Mouse (Mus musculus) C2C12 (cell line): ENCODE data around the gene Fxr2. TPM values are rescaled to one million over a fixed set of nuclear protein-coding genes. Genes with fewer than 3 reads are reported as not detected.
A peak's percentile ranks its signal among the peaks of the same experiment; 100 is the strongest.

Experiments
- H3K27me3 ChIP-seq: one replicate; pipeline ENCODE4 v1.6.1; 2011; ENCODE audit not compliant: control insufficient read depth, insufficient read depth, insufficient read length
- H3K36me3 ChIP-seq: one replicate; pipeline ENCODE4 v1.6.1; 2011; ENCODE audit not compliant: control insufficient read depth, insufficient read depth
- H3K4me3 ChIP-seq: one replicate; pipeline ENCODE4 v1.5.1; 2011; ENCODE audit warnings: mild to moderate bottlenecking, control low read depth; ENCODE audit not compliant: poor library complexity, insufficient read depth, severe bottlenecking
- H3K79me2 ChIP-seq: one replicate; pipeline ENCODE4 v1.6.1; 2011; ENCODE audit not compliant: control insufficient read depth, insufficient read depth
- H3K79me3 ChIP-seq: one replicate; pipeline ENCODE4 v1.6.1; 2011; ENCODE audit warnings: low read depth, control low read depth
- H3ac ChIP-seq: one replicate; pipeline ENCODE3; 2011; ENCODE audit warnings: low read depth; ENCODE audit not compliant: control insufficient read depth, insufficient read length
- CEBPB ChIP-seq: IDR thresholded peaks from one replicate; pipeline ENCODE4 v1.6.1; 2011; ENCODE audit warnings: low read depth, mild to moderate bottlenecking, control low read depth, moderate library complexity
- CTCF ChIP-seq: IDR thresholded peaks from one replicate; pipeline ENCODE4 v1.5.1; 2011; ENCODE audit not compliant: control insufficient read depth, insufficient read depth, insufficient read length
- FOSL1 ChIP-seq: IDR thresholded peaks from one replicate; pipeline ENCODE4 v1.8.0; 2011; ENCODE audit warnings: mild to moderate bottlenecking, low read length; ENCODE audit not compliant: poor library complexity, insufficient read depth, severe bottlenecking
- MAX ChIP-seq: IDR thresholded peaks from one replicate; pipeline ENCODE4 v1.6.1; 2011; ENCODE audit warnings: mild to moderate bottlenecking, control low read depth
- MYOD1 ChIP-seq: IDR thresholded peaks from one replicate; pipeline ENCODE4 v1.6.1; 2011; ENCODE audit warnings: low read depth; ENCODE audit not compliant: control insufficient read depth, insufficient read length
- MYOG ChIP-seq: IDR thresholded peaks from one replicate; pipeline ENCODE4 v1.6.1; 2011; ENCODE audit not compliant: control insufficient read depth, insufficient read length; ENCODE audit errors: extremely low read depth
- USF1 ChIP-seq: IDR thresholded peaks from one replicate; pipeline ENCODE4 v1.6.1; 2011; ENCODE audit warnings: low read depth, mild to moderate bottlenecking, control low read depth, moderate library complexity
- polyA plus RNA-seq: library from polyadenylated mRNA; unstranded; fragments of >200 nt; fragmentation: generic; extraction: Trizol; gene quantifications from one replicate; pipeline ENCODE4 v1.2.1, GENCODE M21; 2012; ENCODE audit warnings: missing spikeins

The Fxr2 gene
- polyA plus RNA-seq, 1 experiment: 96.0 TPM

GRCm38 (mm10) chr11:69692863-69693262 lies 60.1 kb downstream of the Fxr2 start:
- TF ChIP-seq FOSL1 (no peak), CEBPB (no peak), MAX (no peak), MYOD1 (no peak), CTCF (no peak), MYOG (no peak), USF1 (no peak)
- H3K4me3 ChIP-seq: no peak overlapping the region

GRCm38 (mm10) chr11:69693421-69693965 lies 60.7 kb downstream of the Fxr2 start:
- TF ChIP-seq CTCF: no peak
- Histone ChIP-seq H3K27me3 (no peaks in the 10 kb centered on the region), H3K36me3 (no peaks in the 10 kb centered on the region), H3K79me3 (no peaks in the 10 kb centered on the region), H3K79me2 (no peaks in the 10 kb centered on the region), H3K4me3 (no peak overlapping the region), H3ac (no peak overlapping the region)

More at GRCm38 (mm10) chr11:69692863-69693262, 60.1 kb downstream of the Fxr2 start:
- H3ac ChIP-seq: no peak overlapping the region
- no peaks in the 10 kb centered on the region for H3K36me3 ChIP-seq
- no peaks in the 10 kb centered on the region for H3K79me2 ChIP-seq
- H3K27me3 ChIP-seq: no peaks in the 10 kb centered on the region
- H3K79me3 ChIP-seq: no peaks in the 10 kb centered on the region

- TF ChIP-seq CTCF: no peak
- TF ChIP-seq USF1: no peak
- no peak for TF ChIP-seq MYOD1
- no peak for TF ChIP-seq CEBPB
- no peak for TF ChIP-seq FOSL1
- no peak for TF ChIP-seq MAX
- no peak for TF ChIP-seq MYOG
- H3K4me3 ChIP-seq: no peak overlapping the region
- H3K79me3 ChIP-seq: no peaks in the 10 kb centered on the region
- no peaks in the 10 kb centered on the region for H3K79me2 ChIP-seq
- no peaks in the 10 kb centered on the region for H3K36me3 ChIP-seq
- H3ac ChIP-seq: peak overlapping the region; percentile 46
- H3K27me3 ChIP-seq: no peaks in the 10 kb centered on the region
These were observed 62.2 kb downstream of the Fxr2 start for GRCm38 (mm10) chr11:69695046-69695360.

GRCm38 (mm10) chr11:69695361-69696181 lies 62.8 kb downstream of the Fxr2 start, which contains the start of the genes Tnfsf12 and Tnfsfm13:
Tnfsf12 (minus strand) TSS chr11:69695849.
Tnfsfm13 (minus strand) TSS chr11:69696098.
- peak within 1 kb of the TSS; percentile 11 for H3K4me3 ChIP-seq
- peak within 1 kb of the TSS; percentile 52 for H3ac ChIP-seq
- no peaks in the 10 kb centered on the region for H3K27me3 ChIP-seq
- TF ChIP-seq FOSL1: no peak
- TF ChIP-seq MYOG: no peak
- no peak for TF ChIP-seq USF1
- no peak for TF ChIP-seq CTCF
- TF ChIP-seq CEBPB: no peak
- TF ChIP-seq MYOD1: no peak
- no peaks in the 10 kb centered on the region for H3K36me3 ChIP-seq
- H3K79me3 ChIP-seq: no peaks in the 10 kb centered on the region
- no peaks in the 10 kb centered on the region for H3K79me2 ChIP-seq

- no peak overlapping the region for H3ac ChIP-seq
- no peaks in the 10 kb centered on the region for H3K27me3 ChIP-seq
- H3K79me3 ChIP-seq: no peaks in the 10 kb centered on the region
- no peak overlapping the region for H3K4me3 ChIP-seq
- no peak for TF ChIP-seq USF1
- no peaks in the 10 kb centered on the region for H3K36me3 ChIP-seq
- no peaks in the 10 kb centered on the region for H3K79me2 ChIP-seq
These were observed 64.6 kb downstream of the Fxr2 start for GRCm38 (mm10) chr11:69697396-69697795.

GRCm38 (mm10) chr11:69698574-69698973 lies 65.8 kb downstream of the Fxr2 start:
- no peaks in the 10 kb centered on the region for H3K79me3 ChIP-seq
- no peak for TF ChIP-seq MYOD1
- TF ChIP-seq MAX: no peak
- TF ChIP-seq FOSL1: no peak
- TF ChIP-seq CTCF: no peak
- TF ChIP-seq MYOG: no peak
- no peak for TF ChIP-seq USF1
- TF ChIP-seq CEBPB: no peak
- H3K4me3 ChIP-seq: no peak overlapping the region

More at GRCm38 (mm10) chr11:69698574-69698973, 65.8 kb downstream of the Fxr2 start:
- H3K79me2 ChIP-seq: no peaks in the 10 kb centered on the region
- H3K36me3 ChIP-seq: no peaks in the 10 kb centered on the region
- H3ac ChIP-seq: no peak overlapping the region
- no peaks in the 10 kb centered on the region for H3K27me3 ChIP-seq
